Mouse (Mus musculus) CD4-positive, CD25-positive, alpha-beta regulatory T cell, adult 4 months (primary cell): ENCODE results near the gene Miox. TPM values are rescaled to one million over a fixed set of nuclear protein-coding genes. Genes with fewer than 3 reads are reported as not detected.

ENCODE experiments used
- ATAC-seq: one replicate; pipeline ENCODE4 v1.8.0; 2017
- polyA plus RNA-seq, 2 experiments: library from polyadenylated mRNA; unstranded; fragments of 100-300 nt; shearing (Covaris generic); gene quantifications; one replicate each; pipeline ENCODE4 v1.2.1; 2017

Miox gene
- polyA plus RNA-seq, 2 experiments from 2014 or later: not detected

GRCm38 (mm10) chr15:89316146-89316545 is 18.1 kb upstream of the Miox start:
- no peak for ATAC-seq

DNA sequence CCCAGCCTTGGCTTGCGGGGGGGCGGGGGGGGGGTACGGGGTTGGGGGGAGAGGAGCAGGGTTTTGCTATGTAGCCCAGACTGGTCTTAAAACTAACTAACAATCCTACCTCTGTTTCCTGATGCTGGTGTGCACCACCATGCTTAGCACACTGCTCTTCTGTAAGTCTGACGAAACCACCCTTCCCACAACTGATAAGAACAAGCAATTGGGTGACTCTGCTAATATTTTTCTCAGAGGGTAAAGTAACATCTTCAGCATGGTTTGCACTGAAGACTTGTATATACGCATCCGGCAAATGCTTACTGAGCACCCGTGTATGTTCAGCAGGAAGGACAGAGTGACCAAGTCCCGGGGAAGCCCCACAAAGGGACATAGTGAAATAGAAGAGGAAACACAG is 12.9 kb upstream of the Miox start:
- no peak for ATAC-seq

- no peak for ATAC-seq
Observed at GRCm38 (mm10) chr15:89322670-89323522, 11.3 kb upstream of the Miox start, which contains the start of gene Adm2. TSS of gene Adm2 (plus strand) at chr15:89322720.

DNA sequence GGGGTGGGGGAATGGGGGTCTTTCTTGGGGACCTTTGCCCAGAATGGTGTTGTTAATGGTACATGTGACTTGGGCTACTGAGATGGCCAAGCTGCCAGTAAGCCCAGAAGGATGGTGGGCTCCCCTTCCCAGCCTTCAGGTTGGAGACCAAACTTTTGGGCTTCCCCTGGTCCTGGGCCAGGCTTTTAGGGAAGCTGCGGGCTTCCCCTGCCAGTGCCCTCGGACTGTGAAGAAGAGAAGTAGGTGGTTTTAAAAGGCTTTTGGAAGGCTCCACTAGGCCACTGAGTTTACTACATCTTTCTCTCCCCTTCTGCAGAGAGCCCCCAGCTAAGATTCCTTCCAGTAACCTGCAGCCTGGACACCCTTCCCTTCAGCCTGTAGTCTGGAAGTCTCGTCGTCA is 10.5 kb upstream of the Miox start:
- no peak for ATAC-seq

- ATAC-seq: no peak
Observed at GRCm38 (mm10) chr15:89326441-89326840, 7.8 kb upstream of the Miox start.

- ATAC-seq: no peak
Observed at GRCm38 (mm10) chr15:89334774-89335537, 758 bp downstream of the Miox start.

- no peak for ATAC-seq
Observed at GRCm38 (mm10) chr15:89336422-89336821, 2.2 kb downstream of the Miox start.

- no peak for ATAC-seq
Observed at GRCm38 (mm10) chr15:89339696-89340095, 5.5 kb downstream of the Miox start.

DNA sequence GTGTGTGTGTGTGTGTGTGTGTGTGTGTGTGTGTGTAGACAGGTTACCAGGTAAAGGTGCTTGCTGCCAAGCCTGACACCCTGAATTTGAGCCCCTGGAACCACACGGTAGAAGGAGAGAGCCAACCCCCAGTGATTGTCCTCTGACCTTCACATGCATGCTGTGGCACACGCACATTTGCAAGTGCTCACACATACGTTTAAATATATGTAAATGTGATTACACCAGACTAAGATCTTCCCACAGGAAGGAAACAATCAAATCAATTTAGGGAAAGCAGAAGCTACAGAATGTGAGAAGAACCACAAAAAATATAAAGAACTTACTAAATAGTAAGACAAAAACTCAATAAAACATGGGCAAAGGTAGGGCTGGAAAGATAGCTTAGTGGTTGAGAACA is 5.9 kb downstream of the Miox start:
- ATAC-seq: no peak

DNA sequence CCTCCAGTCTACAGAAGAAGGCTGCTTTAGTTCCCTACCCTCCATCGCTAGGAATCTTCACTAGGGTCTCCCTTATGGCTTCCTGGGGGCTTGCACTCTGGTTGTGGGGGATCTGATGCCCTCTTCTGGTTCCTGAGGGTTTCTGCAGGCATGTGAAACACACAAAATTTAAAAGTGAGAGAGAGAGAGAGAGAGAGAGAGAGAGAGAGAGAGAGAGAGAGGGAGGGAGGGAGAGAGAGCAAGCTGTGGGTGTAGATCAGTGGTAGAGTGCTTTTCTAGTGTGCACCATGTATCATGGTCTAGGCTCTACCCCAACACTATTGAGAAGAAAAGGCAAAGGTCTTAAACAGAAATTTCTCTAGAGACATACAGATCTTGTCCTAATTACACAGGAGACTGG is 7.5 kb downstream of the Miox start:
- no peak for ATAC-seq

DNA sequence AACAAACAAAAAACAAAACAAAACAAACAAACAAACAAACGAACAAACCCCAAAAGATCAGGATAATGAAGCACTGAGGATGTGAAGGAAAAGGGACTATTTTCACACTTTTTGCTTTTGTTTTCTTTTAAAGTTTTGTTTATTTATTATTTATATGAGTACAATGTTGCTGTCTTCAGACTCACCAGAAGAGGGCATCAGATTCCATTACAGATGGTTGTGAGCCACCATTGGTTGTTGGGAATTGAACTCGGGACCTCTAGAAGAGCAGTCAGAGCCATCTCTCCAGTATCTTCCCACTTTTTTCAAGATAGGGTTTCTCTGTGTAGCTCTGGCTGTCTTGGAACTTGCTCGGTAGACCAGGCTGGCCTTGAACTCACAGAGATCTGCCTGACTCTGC is 9.1 kb downstream of the Miox start:
- no peak for ATAC-seq

DNA sequence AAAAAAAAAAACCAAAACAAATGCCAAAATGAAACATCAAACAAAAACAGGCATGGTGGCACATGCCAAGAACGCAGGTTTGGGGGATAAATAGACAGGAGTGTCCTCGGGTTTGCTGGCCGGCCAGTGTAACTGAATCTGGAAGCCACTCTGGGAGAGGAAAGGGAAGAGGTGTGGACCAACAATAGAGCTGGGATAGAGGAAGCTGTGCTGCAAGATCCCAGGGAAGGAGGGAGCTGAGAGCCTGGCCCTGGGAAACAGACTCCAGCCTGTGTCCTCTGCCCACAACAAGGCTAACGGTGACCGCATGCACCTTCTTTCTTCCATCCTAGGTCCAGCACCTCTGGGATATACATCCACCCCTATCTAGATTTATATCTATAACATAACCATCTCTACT is 16.2 kb downstream of the Miox start:
- no peak for ATAC-seq

DNA sequence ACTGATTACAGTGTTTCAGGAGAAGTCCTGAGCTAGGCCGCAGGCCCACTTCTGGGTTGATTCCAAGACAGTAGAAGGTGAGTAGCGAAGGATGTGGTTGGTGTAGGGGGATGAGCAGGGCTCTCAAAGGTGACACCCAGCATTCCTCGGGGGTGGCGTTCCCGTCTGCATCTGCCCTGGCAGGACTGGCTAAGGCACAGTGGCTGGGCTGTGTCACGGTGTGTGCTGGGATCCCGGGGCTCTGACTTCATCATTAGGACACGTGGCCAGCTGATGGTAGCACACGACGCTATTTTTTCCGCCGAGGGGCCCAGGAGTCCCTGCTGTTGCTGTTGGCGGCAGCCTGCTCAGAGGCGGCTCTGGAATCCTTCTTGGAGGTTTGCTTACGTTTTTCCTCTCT is 17.1 kb downstream of the Miox start:
- no peak for ATAC-seq

GRCm38 (mm10) chr15:89352054-89352453 is 17.9 kb downstream of the Miox start:
- no peak for ATAC-seq

DNA sequence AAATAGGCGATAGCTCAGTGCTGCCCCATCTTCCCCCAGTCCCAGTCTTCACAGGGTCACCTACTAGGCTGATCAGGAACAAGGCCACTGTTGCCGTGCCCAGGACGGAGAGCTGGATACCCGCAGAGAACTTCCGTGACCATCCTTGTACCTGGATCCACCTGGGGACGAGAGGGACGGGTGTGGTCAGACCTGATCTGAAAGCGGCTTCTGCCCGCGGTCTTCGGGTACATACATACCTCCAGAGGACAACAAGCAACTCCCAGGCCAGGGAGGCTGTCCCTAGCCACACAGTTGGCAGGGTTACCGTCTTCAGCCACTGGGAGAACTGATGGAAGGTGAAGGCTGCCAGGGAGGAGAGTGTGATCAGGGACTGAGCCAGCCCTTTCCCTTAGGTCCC is 18.6 kb downstream of the Miox start:
- ATAC-seq: no peak

DNA sequence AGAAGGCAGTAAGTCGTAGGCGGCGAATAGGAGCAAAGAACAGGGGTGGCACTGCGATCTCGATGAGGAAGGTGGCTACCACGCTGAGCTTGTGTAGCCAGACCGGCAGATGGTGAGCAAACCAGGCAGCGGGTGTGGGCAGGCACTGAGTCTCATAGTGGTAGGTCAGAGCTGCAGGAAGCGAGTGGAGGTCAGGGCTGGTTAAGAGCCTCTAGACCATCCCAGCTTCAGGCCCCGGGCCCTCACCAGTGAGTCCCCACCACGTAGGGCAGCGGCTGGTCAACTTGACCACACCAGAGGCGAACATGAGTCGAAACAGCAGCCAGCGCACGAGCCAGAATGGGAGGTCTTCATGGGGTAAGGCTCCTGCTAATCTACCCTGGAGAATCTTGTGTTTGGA is 19.6 kb downstream of the Miox start:
- ATAC-seq: no peak

DNA sequence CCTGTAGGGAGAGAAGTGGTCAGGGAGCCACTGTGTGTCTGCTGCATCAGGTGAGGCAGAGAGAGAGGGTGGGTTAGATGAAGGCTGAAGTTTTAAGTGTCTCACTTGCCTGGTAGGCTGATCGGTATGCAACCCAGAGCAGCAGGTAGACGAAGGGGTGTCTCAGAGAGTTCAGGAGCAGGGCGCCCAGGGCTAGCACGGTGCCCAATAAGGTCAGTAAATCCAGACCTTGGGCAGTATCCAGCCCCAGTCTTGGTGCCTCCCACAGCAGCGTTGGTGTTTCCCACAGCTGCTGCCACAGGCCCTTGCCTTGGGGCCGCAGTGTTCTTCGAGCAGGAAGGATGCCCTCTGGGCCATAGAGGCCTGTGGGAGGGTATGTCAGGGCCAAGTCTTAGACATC is 20.3 kb downstream of the Miox start:
- no peak for ATAC-seq

DNA sequence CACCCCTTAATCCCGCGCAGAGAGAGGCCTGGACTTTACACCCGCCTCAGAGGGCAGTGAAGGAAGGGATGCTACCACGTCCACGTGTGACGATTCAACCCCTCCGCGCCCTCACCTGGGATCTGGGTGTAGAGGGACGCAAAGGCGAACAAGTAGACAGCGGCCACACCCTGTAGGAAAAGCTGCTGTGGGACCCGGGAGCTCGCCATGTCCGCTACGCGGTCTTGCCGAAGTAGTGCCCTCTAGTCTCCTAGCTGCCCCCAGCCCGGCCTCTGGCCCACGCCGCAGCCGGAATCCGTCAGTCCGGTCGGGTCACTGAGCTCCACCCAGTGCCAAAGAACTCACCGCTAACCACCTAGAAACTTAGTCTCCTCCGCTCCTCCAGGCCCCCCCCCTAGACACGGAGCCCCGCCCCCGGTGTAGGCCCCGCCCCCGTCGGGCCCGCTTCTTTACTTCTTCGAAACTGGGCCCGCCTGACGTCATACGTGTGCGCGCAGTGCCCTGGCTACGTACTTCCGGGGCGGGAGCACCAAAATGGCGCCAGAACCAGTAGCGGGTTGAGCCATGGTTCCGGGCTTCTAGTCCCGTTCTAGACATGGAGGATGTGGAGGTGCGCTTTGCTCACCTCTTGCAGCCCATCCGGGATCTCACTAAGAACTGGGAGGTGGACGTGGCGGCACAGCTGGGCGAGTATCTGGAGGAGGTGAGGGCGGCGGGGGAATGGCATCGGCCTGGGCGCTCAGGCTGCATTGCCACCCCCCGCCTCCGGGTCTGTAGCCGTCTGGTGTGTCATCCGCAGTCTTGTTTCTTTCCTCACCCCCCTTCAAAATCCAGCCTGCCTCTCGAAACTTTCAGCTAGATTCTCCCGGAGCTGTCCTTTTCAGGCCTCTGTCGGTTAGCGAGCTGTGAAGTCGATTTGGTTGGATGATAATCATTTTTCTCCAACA is 21.3 kb downstream of the Miox start, which contains the start of the genes Lmf2 and Ncaph2:
Gene Lmf2, minus strand, starts transcription at position 419 of the 947 bp plus-strand sequence.
Gene Ncaph2, plus strand, starts transcription at position 479 of the 947 bp plus-strand sequence.
- ATAC-seq: peak; percentile 92

GRCm38 (mm10) chr15:89356372-89356771 is 22.2 kb downstream of the Miox start:
- ATAC-seq: peak; percentile 9

DNA sequence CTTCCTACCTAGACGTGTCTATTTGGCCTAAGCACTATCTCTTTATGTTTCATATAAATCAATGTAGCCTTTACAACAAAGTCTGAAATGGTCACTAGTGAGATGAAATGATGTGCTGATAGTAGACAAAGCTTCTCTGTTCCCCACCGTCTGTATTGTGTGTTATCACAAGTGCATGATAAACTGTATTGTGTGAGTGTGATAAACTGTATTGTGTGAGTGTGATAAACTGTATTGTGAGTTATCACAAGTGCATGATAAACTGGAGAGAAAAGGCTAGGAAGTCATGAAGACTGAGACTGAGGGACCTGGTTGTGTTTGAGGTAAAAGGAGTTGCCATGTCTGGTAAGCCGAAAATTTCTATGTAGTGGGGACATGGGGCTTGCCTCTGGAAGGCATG is 24.6 kb downstream of the Miox start:
- no peak for ATAC-seq

DNA sequence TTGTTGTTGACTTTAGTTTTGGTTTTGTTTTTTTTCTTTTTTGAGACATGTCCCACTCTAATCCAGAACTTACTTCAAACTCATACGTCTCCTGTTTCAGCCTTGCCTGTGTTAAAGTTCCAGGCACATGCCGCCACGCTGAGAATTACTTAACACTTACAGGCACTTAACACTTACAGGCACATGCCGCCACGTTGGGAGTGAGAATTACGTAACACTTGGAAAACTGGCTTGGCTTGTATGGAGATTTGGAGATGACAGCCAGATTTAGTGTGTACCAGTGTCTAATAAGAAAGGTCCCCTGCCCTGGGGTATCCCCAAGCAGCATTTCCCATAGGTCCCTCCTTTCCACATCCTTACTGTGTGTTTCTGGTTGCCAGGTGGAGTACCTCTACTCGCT is 28.9 kb downstream of the Miox start:
- no peak for ATAC-seq

- ATAC-seq: no peak
Observed at GRCm38 (mm10) chr15:89365141-89365551, 30.9 kb downstream of the Miox start.

DNA sequence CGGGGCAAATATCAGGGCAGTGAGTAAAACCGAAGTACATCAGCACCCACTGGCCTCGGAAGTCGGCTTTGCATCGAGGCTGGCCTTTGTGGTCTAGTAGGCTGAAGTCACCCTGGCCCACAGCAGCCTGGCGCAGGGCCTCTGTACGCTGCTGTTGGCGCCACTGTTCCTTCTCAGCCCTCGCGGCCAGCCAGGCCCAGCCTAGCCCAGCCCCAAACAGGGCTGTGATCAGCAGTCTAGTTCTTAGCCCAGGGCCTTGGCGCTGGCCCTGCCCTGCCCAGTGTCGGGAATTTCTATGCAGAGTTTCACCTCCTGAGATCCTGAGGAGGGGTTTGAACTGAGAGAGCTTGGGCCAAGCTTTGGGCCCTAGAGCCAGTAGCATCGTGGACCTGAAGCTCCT is 37.9 kb downstream of the Miox start:
- ATAC-seq: no peak
